Mouse (Mus musculus): Measurements from ENCODE around the gene Stk40.

- TF ChIP-seq CTCF (IDR thresholded peaks at IDR 0.05; ENCODE audit: low read depth, low read length) = no peak
- no peak for TF ChIP-seq POLR2A (IDR thresholded peaks at IDR 0.05; ENCODE audit: extremely low read depth, insufficient read depth, low read length)
Observed at GRCm38 (mm10) chr4:126146974-126147532, 43.3 kb downstream of the Stk40 start.

Measured in liver, adult 2 months (tissue).